Mouse (Mus musculus): ENCODE data around the gene Prkn.

- TF ChIP-seq POLR2A (IDR thresholded peaks at IDR 0.05; ENCODE audit: borderline replicate concordance, extremely low read depth, low read depth, low read length) (no peak), CTCF (IDR thresholded peaks at IDR 0.05; ENCODE audit: insufficient read depth, low read length) (no peak)
These were observed 1160.1 kb downstream of the Prkn start for GRCm38 (mm10) chr17:12000285-12000684.

Data from lung, adult 2 months (tissue).